Mouse (Mus musculus) brain, embryonic 14.5 days (tissue): ENCODE results near the gene Tmem94.

ENCODE experiments used
- CTCF ChIP-seq: fragments of 200-500 bp; IDR thresholded peaks from 2 replicates; pipeline ENCODE4 v1.5.1; 2012; ENCODE audit warnings: inconsistent platforms, mild to moderate bottlenecking, moderate library complexity, borderline replicate concordance; ENCODE audit not compliant: insufficient read depth, insufficient read length; ENCODE audit errors: extremely low read depth
- POLR2A ChIP-seq: fragments of 200-500 bp; IDR thresholded peaks from 2 replicates; pipeline ENCODE4 v1.6.1; 2012; ENCODE audit warnings: mild to moderate bottlenecking, inconsistent platforms, borderline replicate concordance; ENCODE audit not compliant: poor library complexity, insufficient read depth, insufficient read length, severe bottlenecking; ENCODE audit errors: extremely low read depth

- TF ChIP-seq POLR2A (no peak), CTCF (peak; percentile 99)
Observed at GRCm38 (mm10) chr11:115722638-115723037, 42.6 kb upstream of the Tmem94 start.
